ENCODE assay signal across 15 mouse cellular contexts in the genomic region with DNA sequence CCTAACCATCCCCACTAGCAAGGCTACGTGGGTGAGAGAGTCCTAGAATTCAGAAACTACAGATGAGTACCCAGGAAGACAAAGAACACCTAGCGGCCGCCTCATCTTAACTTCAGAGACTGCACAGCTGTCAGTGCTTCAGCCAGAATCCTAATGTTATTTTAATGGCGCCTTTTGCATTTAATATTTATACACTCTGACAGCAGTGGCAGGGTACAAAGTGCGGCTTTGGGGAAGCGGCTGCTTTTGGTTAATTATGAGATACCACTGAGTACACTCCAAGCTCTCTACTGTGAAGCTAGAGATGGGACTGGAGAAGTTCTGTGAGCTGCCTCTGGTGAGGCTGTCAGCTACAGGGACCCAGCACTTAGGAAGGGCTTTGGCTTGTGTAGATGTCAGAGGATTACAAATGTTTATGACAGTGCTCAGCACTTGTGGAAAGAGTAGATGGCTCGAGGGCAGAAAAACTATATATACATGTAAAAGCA.
"Had no signal": no experiment of that assay in that cellular context is flagged by ENCODE, and none has a peak within 500 bp of the region (broad histone marks: within the 10 kb centered on the region; RNA-seq: fewer than 3 reads in every experiment).

No protein-coding gene starts in this region.

- H3K9me3 ChIP-seq: kidney, embryonic 15.5 days; limb, embryonic 15.5 days; liver, embryonic 13.5 days; neural tube, embryonic 13.5 days had no signal

- ATAC-seq: intestine, embryonic 16.5 days; liver, postnatal 0 days had no signal

- H3K9ac ChIP-seq: kidney, embryonic 15.5 days; limb, embryonic 15.5 days; liver, embryonic 13.5 days; liver, postnatal 0 days; neural tube, embryonic 13.5 days had no signal

- H3K4me2 ChIP-seq: kidney, embryonic 15.5 days; limb, embryonic 15.5 days; liver, embryonic 13.5 days; neural tube, embryonic 13.5 days had no signal

- H3K4me1 ChIP-seq: kidney, embryonic 15.5 days; limb, embryonic 15.5 days; neural tube, embryonic 13.5 days had no signal

- DNase-seq: kidney, postnatal 25 days; layer of hippocampus, adult 9-11 months; layer of hippocampus, postnatal 36 days; liver, embryonic 13.5 days; liver, postnatal 0 days; lung, postnatal 36 days; retina, postnatal 1 day; right cerebral cortex, postnatal 4 days; spleen, adult 18-20 months; thymus, adult 2 months; thymus, postnatal 25 days had no signal

- H3K27me3 ChIP-seq: kidney, embryonic 15.5 days; limb, embryonic 15.5 days; liver, embryonic 13.5 days; neural tube, embryonic 13.5 days had no signal

- H3K27ac ChIP-seq: kidney, embryonic 15.5 days; limb, embryonic 15.5 days; liver, embryonic 13.5 days had no signal

- H3K4me3 ChIP-seq: kidney, embryonic 15.5 days; limb, embryonic 15.5 days; liver, embryonic 13.5 days; neural tube, embryonic 13.5 days had no signal

- H3K36me3 ChIP-seq: kidney, embryonic 15.5 days; limb, embryonic 15.5 days; liver, embryonic 13.5 days; neural tube, embryonic 13.5 days had no signal
